In the genomic region with DNA sequence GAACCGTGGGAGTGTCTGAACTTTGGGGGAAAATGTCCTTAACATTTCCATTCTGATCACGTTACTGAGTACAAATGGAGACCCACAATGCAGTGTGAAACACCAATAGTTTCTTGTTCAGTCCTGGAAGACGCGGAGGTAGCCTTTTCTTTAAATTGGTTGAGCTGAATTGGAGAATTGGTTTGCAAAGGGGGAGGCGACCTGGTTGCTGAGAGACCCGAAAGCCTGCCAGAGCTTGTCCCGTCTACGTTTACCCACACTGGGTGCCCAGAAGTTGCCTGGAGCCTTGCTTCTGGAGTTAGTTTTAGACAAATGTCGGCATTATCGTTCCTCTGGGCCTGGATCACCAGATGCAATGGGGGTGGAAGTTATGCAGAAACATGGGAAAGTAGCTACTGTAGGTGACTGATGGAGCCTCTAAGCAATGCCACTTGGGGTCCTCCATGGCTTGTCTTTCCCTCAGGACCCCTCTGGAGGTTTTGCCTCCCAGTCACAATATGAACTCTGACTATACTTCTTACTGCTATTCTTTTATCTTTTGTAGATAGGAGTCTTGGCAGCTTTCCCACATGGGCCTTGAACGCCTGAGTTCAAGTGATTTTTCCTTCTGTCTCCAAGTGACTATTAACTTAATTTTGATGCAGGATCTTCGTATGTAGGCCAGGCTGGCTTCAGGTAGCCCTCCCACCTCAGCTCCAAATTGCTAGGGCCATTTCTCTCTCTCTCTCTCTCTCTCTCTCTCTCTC, we compare ENCODE assay signal across 9 mouse cellular contexts. TPM values are rescaled to one million over a fixed set of nuclear protein-coding genes. Genes with fewer than 3 reads are reported as not detected.
DNase-seq lines count a peak whose midpoint lies in the region; ATAC-seq and TF ChIP-seq lines count a peak whose summit lies in the region.
"Had no signal": no experiment of that assay in that cellular context is flagged by ENCODE, and none has a peak within 500 bp of the region (broad histone marks: within the 10 kb centered on the region; RNA-seq: fewer than 3 reads in every experiment).

No protein-coding gene starts in this region.

- H3K4me3 ChIP-seq in heart, embryonic 14.5 days (ENCODE audit: control insufficient read depth in 1 of 2, insufficient read depth in 1 of 2, low read depth in 1 of 2, low read length in 2 of 2), result no peak overlapping the region
- peak overlapping the region; percentile 86 for H3K4me3 ChIP-seq in testis, adult 2 months (ENCODE audit: control insufficient read depth, low read depth, low read length)
- no peak overlapping the region for H3K4me3 ChIP-seq in liver, embryonic 12.5 days

- no peak overlapping the region for H3K9ac ChIP-seq in heart, embryonic 14.5 days (ENCODE audit: low read length)
- H3K9ac ChIP-seq in liver, embryonic 12.5 days, result no peak overlapping the region

- WGBS in heart, embryonic 14.5 days, result 57% methylated on average over 12 of the region's 12 CpGs
- WGBS in liver, embryonic 12.5 days (ENCODE audit: insufficient replicate concordance), result 58% methylated on average over 12 of the region's 12 CpGs

- H3K27me3 ChIP-seq in heart, embryonic 14.5 days (ENCODE audit: control insufficient read depth, insufficient read depth, low read length), result no peaks in the 10 kb centered on the region
- no peaks in the 10 kb centered on the region for H3K27me3 ChIP-seq in testis, adult 2 months (ENCODE audit: control insufficient read depth, insufficient read depth, low read length)
- H3K27me3 ChIP-seq in liver, embryonic 12.5 days (replicated peaks), result peaks cover 4% of the 10 kb centered on the region; the same call in 1 of the 2 replicates

- no peaks in the 10 kb centered on the region for H3K36me3 ChIP-seq in heart, embryonic 14.5 days (ENCODE audit: control insufficient read depth, insufficient read depth, low read length)
- H3K36me3 ChIP-seq in testis, adult 2 months (ENCODE audit: control insufficient read depth, insufficient read depth, low read length), result no peaks in the 10 kb centered on the region
- no peaks in the 10 kb centered on the region for H3K36me3 ChIP-seq in liver, embryonic 12.5 days

- no peak for TF ChIP-seq CTCF in testis, adult 2 months (IDR thresholded peaks at IDR 0.05; ENCODE audit: control insufficient read depth, insufficient read depth, insufficient replicate concordance, low read depth, low read length)

- no peak for DNase-seq in heart, adult 9 months (ENCODE audit: low spot score in 2 of 2)
- no peak for DNase-seq in testis, postnatal 14 days (ENCODE audit: low spot score)
- DNase-seq in spleen, postnatal 36 days (ENCODE audit: low spot score in 2 of 2), result no peak
- no peak for DNase-seq in spleen, adult 18-20 months
- DNase-seq in spleen, postnatal 10 days (ENCODE audit: low spot score in 2 of 2), result no peak
- DNase-seq: kidney, postnatal 36 days had no signal

- H3K4me1 ChIP-seq in heart, embryonic 14.5 days (ENCODE audit: control insufficient read depth in 2 of 2, insufficient read depth in 2 of 2, low read length in 2 of 2), result peaks cover 38 to 44% of the 10 kb centered on the region in 2 experiments
- peaks cover 15% of the 10 kb centered on the region for H3K4me1 ChIP-seq in testis, adult 2 months (ENCODE audit: control insufficient read depth, insufficient read depth, low read length)
- peaks cover 70% of the 10 kb centered on the region for H3K4me1 ChIP-seq in liver, embryonic 12.5 days

- peak overlapping the region; percentile 87; the same call in 1 of the 2 replicates for H3K4me2 ChIP-seq in heart, embryonic 14.5 days (ENCODE audit: low read length)
- H3K4me2 ChIP-seq in liver, embryonic 12.5 days, result peak overlapping the region; percentile 96

- ATAC-seq in heart, embryonic 14.5 days (ENCODE audit: insufficient number of reproducible peaks, insufficient read depth, low FRiP score, low read depth), result no peak
- no peak for ATAC-seq in liver, embryonic 12.5 days

- no peaks in the 10 kb centered on the region for H3K9me3 ChIP-seq in heart, embryonic 14.5 days (ENCODE audit: control insufficient read depth, low read length)
- H3K9me3 ChIP-seq in liver, embryonic 12.5 days (replicated peaks), result no peaks in the 10 kb centered on the region

- no peak overlapping the region for H3K27ac ChIP-seq in heart, embryonic 14.5 days (replicated peaks in 1 of 2; ENCODE audit: control insufficient read depth in 1 of 2, insufficient read depth in 1 of 2, low read depth in 2 of 2, low read length in 2 of 2)
- peak overlapping the region; percentile 79 for H3K27ac ChIP-seq in testis, adult 2 months (ENCODE audit: control insufficient read depth, insufficient read depth, low read depth, low read length)
- no peak overlapping the region for H3K27ac ChIP-seq in liver, embryonic 12.5 days

- TF ChIP-seq POLR2A in testis, adult 2 months (IDR thresholded peaks at IDR 0.05; ENCODE audit: control insufficient read depth, low read depth, low read length), result no peak

RNA-seq across cellular contexts. Expression of a gene that starts 1.7 kb away (rescaled TPM):
- 4.2 and 4.6 TPM in 2 replicates for polyA plus RNA-seq in heart, embryonic 14.5 days (2014; fragmentation: Nextera tagmentation; extraction: Ambion mirVana)
- 65.0 and 67.1 TPM in 2 replicates for polyA plus RNA-seq in testis, adult 2 months (2012; rRNA removed)
- polyA plus RNA-seq in liver, embryonic 12.5 days (2016; fragmentation: Nextera tagmentation; extraction: Ambion mirVana), result 6.5 and 7.2 TPM in 2 replicates

RNA-seq across cellular contexts. Expression of a gene that starts 12.6 kb away (rescaled TPM):
- polyA plus RNA-seq in heart, embryonic 14.5 days (2014; fragmentation: Nextera tagmentation; extraction: Ambion mirVana), result 2.3 and 3.2 TPM in 2 replicates
- 3.7 and 3.8 TPM in 2 replicates for polyA plus RNA-seq in testis, adult 2 months (2012; rRNA removed)
- 26.9 and 27.6 TPM in 2 replicates for polyA plus RNA-seq in liver, embryonic 12.5 days (2016; fragmentation: Nextera tagmentation; extraction: Ambion mirVana)

RNA-seq across cellular contexts. Expression of a gene that starts 30.0 kb away (rescaled TPM):
- polyA plus RNA-seq in heart, embryonic 14.5 days (2014; fragmentation: Nextera tagmentation; extraction: Ambion mirVana), result 933 and 977 TPM in 2 replicates
- polyA plus RNA-seq in testis, adult 2 months (2012; rRNA removed), result 109 and 126 TPM in 2 replicates
- polyA plus RNA-seq in liver, embryonic 12.5 days (2016; fragmentation: Nextera tagmentation; extraction: Ambion mirVana), result 558 and 570 TPM in 2 replicates

RNA-seq across cellular contexts. Expression of a gene that starts 37.0 kb away (rescaled TPM):
- polyA plus RNA-seq in heart, embryonic 14.5 days (2014; fragmentation: Nextera tagmentation; extraction: Ambion mirVana), result 170 and 175 TPM in 2 replicates
- 286 and 306 TPM in 2 replicates for polyA plus RNA-seq in testis, adult 2 months (2012; rRNA removed)
- 69.3 and 72.1 TPM in 2 replicates for polyA plus RNA-seq in liver, embryonic 12.5 days (2016; fragmentation: Nextera tagmentation; extraction: Ambion mirVana)

RNA-seq across cellular contexts. Expression of a gene that starts 53.8 kb away (rescaled TPM):
- polyA plus RNA-seq in heart, embryonic 14.5 days (2014; fragmentation: Nextera tagmentation; extraction: Ambion mirVana), result 41.5 and 43.6 TPM in 2 replicates
- 1.4 and 1.6 TPM in 2 replicates for polyA plus RNA-seq in testis, adult 2 months (2012; rRNA removed)
- polyA plus RNA-seq in liver, embryonic 12.5 days (2016; fragmentation: Nextera tagmentation; extraction: Ambion mirVana), result 12.5 and 14.1 TPM in 2 replicates
